Mouse (Mus musculus): Measurements from ENCODE around the gene Slitrk6. TPM values are rescaled to one million over a fixed set of nuclear protein-coding genes. Genes with fewer than 3 reads are reported as not detected.

The Slitrk6 gene
- polyA plus RNA-seq (2014; fragmentation: Nextera tagmentation; extraction: Ambion mirVana): 3.7 and 4.5 TPM in 2 replicates

GRCm38 (mm10) chr14:110754484-110755307, at the start of gene Slitrk6:
Gene Slitrk6, minus strand, starts transcription at chr14:110755149.
- Histone ChIP-seq H3K36me3 (ENCODE audit: control insufficient read depth, insufficient read depth, low read length) (no peaks in the 10 kb centered on the region), H3K27me3 (replicated peaks; ENCODE audit: control insufficient read depth, insufficient read depth, low read length) (no peaks in the 10 kb centered on the region), H3K9ac (ENCODE audit: low read length) (0 out of 2 replicates have a peak within 1 kb of the TSS, but pooled peaks have one; percentile 26), H3K4me1 (ENCODE audit: control insufficient read depth, insufficient read depth, low read length) (no peaks in the 10 kb centered on the region), H3K4me3 (ENCODE audit: low read depth, low read length) (peak within 1 kb of the TSS; percentile 8), H3K4me2 (ENCODE audit: low read length) (peak within 1 kb of the TSS; percentile 34), H3K27ac (ENCODE audit: low read depth, low read length) (no peak within 1 kb of the TSS), H3K9me3 (replicated peaks; ENCODE audit: control insufficient read depth, low read length) (no peaks in the 10 kb centered on the region)
- DNase-seq (ENCODE audit: low spot score) (peak; percentile 62), ATAC-seq (peak; percentile 65; the same call in 1 of the 2 replicates)
- WGBS: 44% methylated on average over 11 of the region's 11 CpGs

- no peak for ATAC-seq
- peak; percentile 61 for DNase-seq (ENCODE audit: low spot score)
- H3K27ac ChIP-seq (ENCODE audit: low read depth, low read length): no peak overlapping the region
- H3K36me3 ChIP-seq (ENCODE audit: control insufficient read depth, insufficient read depth, low read length): no peaks in the 10 kb centered on the region
- H3K9ac ChIP-seq (ENCODE audit: low read length): no peak overlapping the region
- no peak overlapping the region for H3K4me2 ChIP-seq (ENCODE audit: low read length)
- no peaks in the 10 kb centered on the region for H3K4me1 ChIP-seq (ENCODE audit: control insufficient read depth, insufficient read depth, low read length)
- no peak overlapping the region for H3K4me3 ChIP-seq (ENCODE audit: low read depth, low read length)
- no peaks in the 10 kb centered on the region for H3K9me3 ChIP-seq (replicated peaks; ENCODE audit: control insufficient read depth, low read length)
- no peaks in the 10 kb centered on the region for H3K27me3 ChIP-seq (replicated peaks; ENCODE audit: control insufficient read depth, insufficient read depth, low read length)
Observed at GRCm38 (mm10) chr14:110777546-110777945, 22.6 kb upstream of the Slitrk6 start.

GRCm38 (mm10) chr14:110770694-110771093, 15.7 kb upstream of the Slitrk6 start:
- Histone ChIP-seq H3K9me3 (replicated peaks; ENCODE audit: control insufficient read depth, low read length) (no peaks in the 10 kb centered on the region), H3K4me2 (ENCODE audit: low read length) (no peak overlapping the region), H3K36me3 (ENCODE audit: control insufficient read depth, insufficient read depth, low read length) (no peaks in the 10 kb centered on the region), H3K4me1 (ENCODE audit: control insufficient read depth, insufficient read depth, low read length) (no peaks in the 10 kb centered on the region), H3K4me3 (ENCODE audit: low read depth, low read length) (no peak overlapping the region), H3K9ac (ENCODE audit: low read length) (no peak overlapping the region), H3K27ac (ENCODE audit: low read depth, low read length) (no peak overlapping the region), H3K27me3 (replicated peaks; ENCODE audit: control insufficient read depth, insufficient read depth, low read length) (no peaks in the 10 kb centered on the region)
- WGBS: 90% methylated on average over 1 of the region's 1 CpGs
- ATAC-seq (no peak), DNase-seq (ENCODE audit: low spot score) (no peak)

DNA sequence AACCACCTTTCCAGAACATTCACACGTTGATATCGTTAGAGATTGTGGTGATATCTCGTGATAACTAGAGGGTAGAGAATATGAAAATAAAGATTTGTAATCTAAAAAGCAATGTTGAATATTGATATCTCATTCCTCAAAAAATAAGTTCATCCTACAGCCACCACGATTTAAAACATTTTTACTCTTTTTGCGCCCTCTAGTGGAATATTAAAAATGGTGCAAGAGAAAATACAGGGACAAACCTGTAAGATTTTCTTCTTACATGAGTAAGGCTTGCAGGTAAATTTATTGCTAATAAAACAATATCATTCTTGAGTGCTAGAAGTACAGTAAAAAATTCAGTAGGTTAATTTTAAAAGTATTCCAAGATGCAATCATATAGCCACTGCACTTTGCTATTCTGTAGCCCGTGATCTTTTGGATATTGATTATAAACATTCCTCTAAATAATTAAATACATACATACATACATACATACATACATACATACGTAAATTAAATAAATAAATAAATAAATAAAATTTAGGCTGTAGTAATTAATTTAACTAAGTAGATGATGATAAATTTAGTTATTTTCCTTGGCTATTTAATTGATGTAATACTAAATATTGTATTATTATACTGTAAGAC, 7.8 kb upstream of the Slitrk6 start:
- H3K4me1 ChIP-seq (ENCODE audit: control insufficient read depth, insufficient read depth, low read length): no peaks in the 10 kb centered on the region
- H3K36me3 ChIP-seq (ENCODE audit: control insufficient read depth, insufficient read depth, low read length): no peaks in the 10 kb centered on the region
- H3K9ac ChIP-seq (ENCODE audit: low read length): no peak overlapping the region
- ATAC-seq: peak; percentile 55; the same call in 1 of the 2 replicates
- H3K27me3 ChIP-seq (replicated peaks; ENCODE audit: control insufficient read depth, insufficient read depth, low read length): no peaks in the 10 kb centered on the region
- WGBS: 23% methylated on average over 7 of the region's 7 CpGs
- DNase-seq (ENCODE audit: low spot score): peak; percentile 80
- no peak overlapping the region for H3K4me2 ChIP-seq (ENCODE audit: low read length)
- no peaks in the 10 kb centered on the region for H3K9me3 ChIP-seq (replicated peaks; ENCODE audit: control insufficient read depth, low read length)
- H3K4me3 ChIP-seq (ENCODE audit: low read depth, low read length): no peak overlapping the region
- H3K27ac ChIP-seq (ENCODE audit: low read depth, low read length): no peak overlapping the region

GRCm38 (mm10) chr14:110760909-110761308, 6.0 kb upstream of the Slitrk6 start:
- no peak overlapping the region for H3K4me2 ChIP-seq (ENCODE audit: low read length)
- no peak overlapping the region for H3K4me3 ChIP-seq (ENCODE audit: low read depth, low read length)
- no peaks in the 10 kb centered on the region for H3K36me3 ChIP-seq (ENCODE audit: control insufficient read depth, insufficient read depth, low read length)
- H3K27ac ChIP-seq (ENCODE audit: low read depth, low read length): no peak overlapping the region
- H3K4me1 ChIP-seq (ENCODE audit: control insufficient read depth, insufficient read depth, low read length): no peaks in the 10 kb centered on the region
- H3K9ac ChIP-seq (ENCODE audit: low read length): no peak overlapping the region
- ATAC-seq (no peak), DNase-seq (ENCODE audit: low spot score) (no peak)
- 42% methylated on average over 1 of the region's 1 CpGs for WGBS
- H3K27me3 ChIP-seq (replicated peaks; ENCODE audit: control insufficient read depth, insufficient read depth, low read length): no peaks in the 10 kb centered on the region
- H3K9me3 ChIP-seq (replicated peaks; ENCODE audit: control insufficient read depth, low read length): no peaks in the 10 kb centered on the region

- no peak for DNase-seq (ENCODE audit: low spot score)
- H3K27me3 ChIP-seq (replicated peaks; ENCODE audit: control insufficient read depth, insufficient read depth, low read length): no peaks in the 10 kb centered on the region
- no peak overlapping the region for H3K9ac ChIP-seq (ENCODE audit: low read length)
- WGBS: 40% methylated on average over 4 of the region's 4 CpGs
- H3K4me1 ChIP-seq (ENCODE audit: control insufficient read depth, insufficient read depth, low read length): no peaks in the 10 kb centered on the region
- no peaks in the 10 kb centered on the region for H3K9me3 ChIP-seq (replicated peaks; ENCODE audit: control insufficient read depth, low read length)
- H3K36me3 ChIP-seq (ENCODE audit: control insufficient read depth, insufficient read depth, low read length): no peaks in the 10 kb centered on the region
- ATAC-seq: no peak
- no peak overlapping the region; the same call in 1 of the 2 replicates for H3K4me2 ChIP-seq (ENCODE audit: low read length)
- no peak overlapping the region for H3K27ac ChIP-seq (ENCODE audit: low read depth, low read length)
- no peak overlapping the region for H3K4me3 ChIP-seq (ENCODE audit: low read depth, low read length)
Observed at GRCm38 (mm10) chr14:110755308-110755650, 330 bp upstream of the Slitrk6 start.

DNA sequence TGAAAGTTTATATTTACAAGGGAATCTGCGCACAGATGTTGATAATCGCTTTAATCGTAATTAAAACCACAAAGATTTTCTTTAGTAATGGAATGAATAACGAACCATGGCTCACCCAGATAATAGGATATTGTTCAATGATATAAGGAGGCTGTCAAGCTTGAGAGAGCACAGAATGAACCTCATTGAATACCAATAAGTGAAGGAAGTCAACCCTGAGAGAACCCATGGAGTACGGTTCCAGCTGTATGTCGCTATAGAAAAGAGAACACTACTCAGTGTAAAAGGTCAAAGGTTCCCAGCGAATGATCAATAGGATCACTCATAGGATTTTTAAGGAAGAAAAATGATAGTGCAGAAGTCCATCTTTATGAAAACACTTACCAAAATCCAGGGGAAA, 15.1 kb downstream of the Slitrk6 start:
- WGBS: 3% methylated on average over 7 of the region's 7 CpGs
- Histone ChIP-seq H3K27me3 (replicated peaks; ENCODE audit: control insufficient read depth, insufficient read depth, low read length) (no peaks in the 10 kb centered on the region), H3K36me3 (ENCODE audit: control insufficient read depth, insufficient read depth, low read length) (no peaks in the 10 kb centered on the region), H3K27ac (ENCODE audit: low read depth, low read length) (no peak overlapping the region), H3K4me3 (ENCODE audit: low read depth, low read length) (no peak overlapping the region), H3K9ac (ENCODE audit: low read length) (no peak overlapping the region), H3K9me3 (replicated peaks; ENCODE audit: control insufficient read depth, low read length) (no peaks in the 10 kb centered on the region), H3K4me1 (ENCODE audit: control insufficient read depth, insufficient read depth, low read length) (no peaks in the 10 kb centered on the region), H3K4me2 (ENCODE audit: low read length) (no peak overlapping the region)
- ATAC-seq (no peak), DNase-seq (ENCODE audit: low spot score) (no peak)

- Histone ChIP-seq H3K9me3 (replicated peaks; ENCODE audit: control insufficient read depth, low read length) (no peaks in the 10 kb centered on the region), H3K4me3 (ENCODE audit: low read depth, low read length) (no peak overlapping the region), H3K27ac (ENCODE audit: low read depth, low read length) (no peak overlapping the region), H3K4me2 (ENCODE audit: low read length) (no peak overlapping the region), H3K27me3 (replicated peaks; ENCODE audit: control insufficient read depth, insufficient read depth, low read length) (no peaks in the 10 kb centered on the region), H3K9ac (ENCODE audit: low read length) (no peak overlapping the region), H3K4me1 (ENCODE audit: control insufficient read depth, insufficient read depth, low read length) (no peaks in the 10 kb centered on the region), H3K36me3 (ENCODE audit: control insufficient read depth, insufficient read depth, low read length) (no peaks in the 10 kb centered on the region)
- 89% methylated on average over 1 of the region's 1 CpGs for WGBS
- no peak for DNase-seq (ENCODE audit: low spot score)
- ATAC-seq: no peak
Observed at GRCm38 (mm10) chr14:110739368-110739767, 15.6 kb downstream of the Slitrk6 start.

DNA sequence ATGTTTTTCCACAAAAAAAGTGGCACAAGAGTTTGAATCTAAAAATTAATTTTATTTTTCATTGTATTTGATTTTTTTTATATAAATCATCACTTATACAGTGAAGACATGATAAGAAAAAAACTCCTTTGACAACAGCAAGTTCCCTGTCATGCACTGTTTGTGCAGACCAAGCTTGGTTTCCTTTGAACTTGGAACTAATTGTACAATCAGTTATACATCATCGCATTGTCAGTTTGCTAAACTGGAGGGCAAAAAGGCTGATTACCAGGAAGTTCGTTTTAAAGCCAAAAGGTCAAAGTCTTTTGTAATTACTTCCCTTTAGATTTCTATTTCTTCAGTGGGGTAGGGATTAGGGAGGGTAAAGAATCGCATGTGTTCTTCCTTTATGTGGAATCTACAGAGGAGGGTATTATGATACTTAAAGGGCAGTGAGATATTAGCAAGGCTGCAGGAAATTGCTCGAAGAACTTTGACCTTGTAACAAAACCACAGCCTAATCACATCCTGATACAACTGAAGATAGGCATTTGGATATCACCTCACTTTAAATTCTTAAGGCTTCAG, 26.5 kb downstream of the Slitrk6 start:
- Histone ChIP-seq H3K27ac (ENCODE audit: low read depth, low read length) (no peak overlapping the region), H3K4me3 (ENCODE audit: low read depth, low read length) (no peak overlapping the region), H3K36me3 (ENCODE audit: control insufficient read depth, insufficient read depth, low read length) (no peaks in the 10 kb centered on the region), H3K27me3 (replicated peaks; ENCODE audit: control insufficient read depth, insufficient read depth, low read length) (no peaks in the 10 kb centered on the region), H3K9me3 (replicated peaks; ENCODE audit: control insufficient read depth, low read length) (no peaks in the 10 kb centered on the region), H3K4me2 (ENCODE audit: low read length) (no peak overlapping the region), H3K9ac (ENCODE audit: low read length) (no peak overlapping the region), H3K4me1 (ENCODE audit: control insufficient read depth, insufficient read depth, low read length) (no peaks in the 10 kb centered on the region)
- DNase-seq (ENCODE audit: low spot score): no peak
- 19% methylated on average over 4 of the region's 4 CpGs for WGBS
- no peak for ATAC-seq
